Mouse (Mus musculus): Measurements from ENCODE around the gene Slc9a8. TPM values are rescaled to one million over a fixed set of nuclear protein-coding genes. Genes with fewer than 3 reads are reported as not detected.

Slc9a8 gene
- polyA plus RNA-seq, 1 experiment from 2014 or later = 9.8 TPM

DNA sequence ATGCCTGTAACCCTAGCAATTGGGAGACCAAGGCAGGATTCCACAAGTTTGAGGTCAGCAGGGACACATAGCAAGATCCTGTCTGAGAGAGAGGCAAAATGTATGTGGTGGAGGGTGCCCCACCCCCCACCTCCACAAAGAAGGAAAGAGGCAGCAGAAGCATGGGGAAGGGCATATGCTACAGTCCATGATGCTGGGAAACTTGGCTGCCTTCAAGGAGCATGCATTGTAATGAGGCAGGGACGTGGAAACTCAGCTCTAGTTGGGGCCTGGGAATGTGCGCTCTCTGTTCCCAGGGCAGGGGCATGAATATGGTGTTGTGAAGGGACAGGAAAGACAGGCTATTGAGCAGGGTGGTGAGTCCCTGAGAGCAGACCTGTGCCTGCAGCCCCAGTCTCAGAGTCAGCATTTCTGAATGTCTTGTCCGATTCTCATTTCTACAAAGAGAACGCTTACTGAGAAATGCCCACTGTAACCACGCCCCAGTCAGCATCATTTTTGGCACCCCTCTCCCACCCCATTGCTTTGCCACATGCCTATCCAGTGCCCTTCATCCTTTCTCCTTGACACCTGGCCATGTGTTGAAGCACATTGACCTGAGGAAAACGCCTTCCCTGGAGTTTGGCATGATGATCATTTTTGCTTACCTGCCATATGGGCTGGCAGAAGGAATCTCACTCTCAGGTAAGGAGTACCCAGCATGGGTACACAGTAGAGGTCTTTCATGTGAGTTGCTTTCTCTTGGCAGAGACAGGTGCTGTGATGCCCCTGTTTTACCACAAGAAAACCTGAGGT lies 37.8 kb downstream of the Slc9a8 start:
- Histone ChIP-seq H3K9ac (replicated peaks; ENCODE audit: low read depth) (no peak overlapping the region), H3K27ac (ENCODE audit: low read length) (no peak overlapping the region), H3K9me3 (ENCODE audit: low read length) (no peaks in the 10 kb centered on the region), H3K4me1 (ENCODE audit: insufficient read depth, low read depth, low read length) (no peaks in the 10 kb centered on the region), H3K4me2 (replicated peaks; ENCODE audit: low read depth, low read length) (no peak overlapping the region), H3K27me3 (replicated peaks; ENCODE audit: insufficient read depth, low read length) (no peaks in the 10 kb centered on the region), H3K4me3 (ENCODE audit: low read depth, low read length) (no peak overlapping the region), H3K36me3 (ENCODE audit: insufficient read depth, low read length) (peaks cover 12% of the 10 kb centered on the region)
- DNase-seq (ENCODE audit: low spot score) = no peak
- ATAC-seq = no peak
- TF ChIP-seq EP300 (IDR thresholded peaks at IDR 0.05) (no peak), CTCF (IDR thresholded peaks at IDR 0.05) (no peak)
- WGBS = 94% methylated on average over 6 of the region's 6 CpGs

DNA sequence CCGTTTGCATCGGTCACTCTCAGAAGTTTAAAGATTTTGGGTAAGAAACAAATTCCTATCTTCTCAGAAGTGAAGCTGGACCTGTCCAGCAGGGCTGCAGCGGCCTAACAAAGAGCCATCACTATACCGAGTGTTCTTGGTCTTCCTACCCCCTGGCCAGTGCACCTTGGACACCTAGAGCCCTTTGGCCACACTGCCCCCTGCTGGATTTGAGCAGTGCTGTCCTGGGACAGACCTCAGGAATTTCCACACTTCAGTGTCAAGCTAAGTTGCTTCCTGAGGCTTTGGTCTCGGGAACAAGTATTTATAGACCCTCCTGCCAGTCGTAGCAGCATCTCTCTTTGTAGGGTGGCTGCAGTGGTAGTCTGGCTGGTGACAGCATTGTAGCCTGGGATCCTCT lies 41.4 kb downstream of the Slc9a8 start:
- TF ChIP-seq EP300 (IDR thresholded peaks at IDR 0.05) (no peak), CTCF (IDR thresholded peaks at IDR 0.05) (peak; percentile 93)
- peaks cover 7% of the 10 kb centered on the region; the same call in 1 of the 2 replicates for H3K36me3 ChIP-seq (ENCODE audit: insufficient read depth, low read length)
- no peaks in the 10 kb centered on the region for H3K27me3 ChIP-seq (replicated peaks; ENCODE audit: insufficient read depth, low read length)
- H3K9ac ChIP-seq (replicated peaks; ENCODE audit: low read depth) = no peak overlapping the region
- 47% methylated on average over 6 of the region's 6 CpGs for WGBS
- no peak overlapping the region for H3K27ac ChIP-seq (ENCODE audit: low read length)
- no peaks in the 10 kb centered on the region for H3K9me3 ChIP-seq (ENCODE audit: low read length)
- H3K4me1 ChIP-seq (ENCODE audit: insufficient read depth, low read depth, low read length) = no peaks in the 10 kb centered on the region
- H3K4me2 ChIP-seq (replicated peaks; ENCODE audit: low read depth, low read length) = no peak overlapping the region
- no peak overlapping the region for H3K4me3 ChIP-seq (ENCODE audit: low read depth, low read length)
- peak; percentile 76 for DNase-seq (ENCODE audit: low spot score)
- peak; percentile 76 for ATAC-seq

DNA sequence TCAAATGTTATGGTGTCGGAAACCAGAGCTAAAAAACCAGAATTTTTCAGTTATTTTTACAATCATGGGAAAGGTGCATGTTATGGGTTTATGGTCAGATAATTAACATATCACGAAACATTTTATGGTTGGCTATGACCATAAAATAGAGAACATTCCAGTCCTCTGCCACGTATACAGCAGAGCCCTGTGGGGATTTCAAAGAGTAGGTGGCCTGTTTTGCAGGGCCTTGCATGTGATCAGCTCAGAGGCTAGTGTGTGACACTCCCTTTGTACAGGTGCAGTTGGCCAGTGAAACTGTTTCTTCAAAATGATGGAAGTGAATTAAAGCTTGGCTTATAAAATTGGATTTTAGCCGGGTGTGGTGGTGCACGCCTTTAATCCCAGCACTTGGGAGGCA lies 42.3 kb downstream of the Slc9a8 start:
- no peaks in the 10 kb centered on the region for H3K4me1 ChIP-seq (ENCODE audit: insufficient read depth, low read depth, low read length)
- no peak overlapping the region for H3K9ac ChIP-seq (replicated peaks; ENCODE audit: low read depth)
- WGBS = 94% methylated on average over 5 of the region's 5 CpGs
- DNase-seq (ENCODE audit: low spot score) = no peak
- TF ChIP-seq EP300 (IDR thresholded peaks at IDR 0.05) (no peak), CTCF (IDR thresholded peaks at IDR 0.05) (no peak)
- no peaks in the 10 kb centered on the region for H3K9me3 ChIP-seq (ENCODE audit: low read length)
- no peaks in the 10 kb centered on the region for H3K27me3 ChIP-seq (replicated peaks; ENCODE audit: insufficient read depth, low read length)
- ATAC-seq = no peak
- H3K27ac ChIP-seq (ENCODE audit: low read length) = no peak overlapping the region
- no peak overlapping the region for H3K4me3 ChIP-seq (ENCODE audit: low read depth, low read length)
- no peak overlapping the region for H3K4me2 ChIP-seq (replicated peaks; ENCODE audit: low read depth, low read length)
- H3K36me3 ChIP-seq (ENCODE audit: insufficient read depth, low read length) = peaks cover 7% of the 10 kb centered on the region; the same call in 1 of the 2 replicates

DNA sequence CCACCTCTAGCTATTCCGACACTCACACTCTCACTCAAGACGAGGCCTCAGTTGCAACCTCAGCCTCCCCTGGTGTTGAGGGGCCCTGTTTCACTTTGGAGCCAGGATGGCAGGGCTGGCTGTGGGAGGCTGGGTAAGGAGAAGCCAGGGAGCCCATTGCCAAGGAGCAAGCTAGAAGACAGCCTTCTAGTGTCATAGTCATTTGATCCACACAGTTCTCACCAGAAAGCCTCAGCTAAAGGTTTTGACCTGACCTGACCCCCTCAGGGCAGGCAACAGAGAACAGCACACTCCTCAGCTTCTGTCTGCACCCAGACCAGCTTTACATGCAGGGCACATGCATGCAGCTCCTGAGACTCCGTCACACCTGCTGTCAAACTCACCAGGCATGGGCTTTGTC lies 44.4 kb downstream of the Slc9a8 start:
- Histone ChIP-seq H3K9me3 (ENCODE audit: low read length) (no peaks in the 10 kb centered on the region), H3K4me3 (ENCODE audit: low read depth, low read length) (no peak overlapping the region), H3K9ac (replicated peaks; ENCODE audit: low read depth) (no peak overlapping the region), H3K4me2 (replicated peaks; ENCODE audit: low read depth, low read length) (no peak overlapping the region), H3K4me1 (ENCODE audit: insufficient read depth, low read depth, low read length) (no peaks in the 10 kb centered on the region), H3K27ac (ENCODE audit: low read length) (no peak overlapping the region), H3K36me3 (ENCODE audit: insufficient read depth, low read length) (peaks cover 17% of the 10 kb centered on the region; the same call in 1 of the 2 replicates), H3K27me3 (replicated peaks; ENCODE audit: insufficient read depth, low read length) (no peaks in the 10 kb centered on the region)
- ATAC-seq (no peak), DNase-seq (ENCODE audit: low spot score) (no peak)
- TF ChIP-seq EP300 (IDR thresholded peaks at IDR 0.05) = no peak
- 90% methylated on average over 3 of the region's 3 CpGs for WGBS

DNA sequence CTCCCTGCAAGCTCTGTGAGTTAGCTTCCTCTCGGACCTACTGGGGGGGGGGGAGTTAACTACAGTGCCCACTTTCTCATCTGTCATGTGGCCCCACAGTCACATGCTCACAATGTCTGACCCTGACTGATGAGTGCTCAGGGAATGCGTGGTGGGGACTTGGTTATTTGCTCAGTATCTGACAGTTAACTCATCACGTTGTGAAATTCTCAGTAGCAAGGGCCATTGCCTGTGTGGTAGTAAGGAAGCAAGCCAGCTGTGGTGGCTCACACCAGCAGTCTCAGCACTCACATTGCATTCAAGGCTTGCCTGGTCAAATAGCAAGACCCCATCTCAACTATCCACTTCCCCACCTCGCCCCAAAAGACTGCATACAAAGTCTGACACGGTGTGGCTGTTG lies 45.7 kb downstream of the Slc9a8 start:
- Histone ChIP-seq H3K4me3 (ENCODE audit: low read depth, low read length) (no peak overlapping the region), H3K27ac (ENCODE audit: low read length) (no peak overlapping the region), H3K4me2 (replicated peaks; ENCODE audit: low read depth, low read length) (no peak overlapping the region), H3K36me3 (ENCODE audit: insufficient read depth, low read length) (peaks cover 17% of the 10 kb centered on the region; the same call in 1 of the 2 replicates), H3K9ac (replicated peaks; ENCODE audit: low read depth) (no peak overlapping the region), H3K4me1 (ENCODE audit: insufficient read depth, low read depth, low read length) (no peaks in the 10 kb centered on the region), H3K9me3 (ENCODE audit: low read length) (no peaks in the 10 kb centered on the region), H3K27me3 (replicated peaks; ENCODE audit: insufficient read depth, low read length) (no peaks in the 10 kb centered on the region)
- TF ChIP-seq EP300 (IDR thresholded peaks at IDR 0.05) (no peak), CTCF (IDR thresholded peaks at IDR 0.05) (no peak)
- DNase-seq (ENCODE audit: low spot score) (peak; percentile 39), ATAC-seq (no peak)
- WGBS = 58% methylated on average over 5 of the region's 5 CpGs

DNA sequence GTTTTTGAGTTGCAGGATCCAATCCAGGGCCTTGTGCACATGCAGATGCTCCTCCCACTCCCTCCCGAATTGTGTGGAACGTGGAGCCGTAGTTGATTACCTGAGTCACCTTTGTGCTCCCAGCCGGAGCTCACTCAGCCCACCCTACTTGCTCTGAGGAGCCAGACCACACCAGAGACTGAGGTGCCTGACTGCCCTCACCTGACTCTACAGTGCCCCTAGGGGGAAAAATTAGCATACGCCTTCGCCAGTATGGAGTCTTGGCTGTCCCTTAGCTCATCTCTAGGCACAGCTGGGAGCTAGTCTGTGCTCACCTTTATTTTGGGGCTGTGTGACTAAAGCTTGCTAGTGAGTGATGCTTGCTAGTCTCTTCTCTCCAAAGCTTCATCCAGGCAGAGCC lies 46.9 kb downstream of the Slc9a8 start:
- ATAC-seq (no peak), DNase-seq (ENCODE audit: low spot score) (no peak)
- Histone ChIP-seq H3K4me3 (ENCODE audit: low read depth, low read length) (no peak overlapping the region), H3K27ac (ENCODE audit: low read length) (no peak overlapping the region), H3K9me3 (ENCODE audit: low read length) (no peaks in the 10 kb centered on the region), H3K4me2 (replicated peaks; ENCODE audit: low read depth, low read length) (no peak overlapping the region), H3K36me3 (ENCODE audit: insufficient read depth, low read length) (peaks cover 21% of the 10 kb centered on the region), H3K27me3 (replicated peaks; ENCODE audit: insufficient read depth, low read length) (no peaks in the 10 kb centered on the region), H3K4me1 (ENCODE audit: insufficient read depth, low read depth, low read length) (no peaks in the 10 kb centered on the region), H3K9ac (replicated peaks; ENCODE audit: low read depth) (no peak overlapping the region)
- TF ChIP-seq EP300 (IDR thresholded peaks at IDR 0.05) = no peak
- peak; percentile 17; the same call in 1 of the 2 replicates for TF ChIP-seq CTCF (IDR thresholded peaks at IDR 0.05)
- WGBS = 68% methylated on average over 6 of the region's 6 CpGs
